Mouse (Mus musculus) gastrocnemius, postnatal 10 days (tissue): ENCODE measurements around the gene Scrt2. TPM values are rescaled to one million over a fixed set of nuclear protein-coding genes. Genes with fewer than 3 reads are reported as not detected.

Source experiments
- DNase-seq: peaks from one replicate; pipeline ENCODE4 v3.0.0; 2021; ENCODE audit warnings: mixed read lengths
- total RNA-seq, 2 experiments: library from RNA; stranded (reverse); gene quantifications; 2 replicates each; pipeline ENCODE4 v1.2.3; 2021

The Scrt2 gene
- total RNA-seq, 2 experiments from 2014 or later, result not detected

DNA sequence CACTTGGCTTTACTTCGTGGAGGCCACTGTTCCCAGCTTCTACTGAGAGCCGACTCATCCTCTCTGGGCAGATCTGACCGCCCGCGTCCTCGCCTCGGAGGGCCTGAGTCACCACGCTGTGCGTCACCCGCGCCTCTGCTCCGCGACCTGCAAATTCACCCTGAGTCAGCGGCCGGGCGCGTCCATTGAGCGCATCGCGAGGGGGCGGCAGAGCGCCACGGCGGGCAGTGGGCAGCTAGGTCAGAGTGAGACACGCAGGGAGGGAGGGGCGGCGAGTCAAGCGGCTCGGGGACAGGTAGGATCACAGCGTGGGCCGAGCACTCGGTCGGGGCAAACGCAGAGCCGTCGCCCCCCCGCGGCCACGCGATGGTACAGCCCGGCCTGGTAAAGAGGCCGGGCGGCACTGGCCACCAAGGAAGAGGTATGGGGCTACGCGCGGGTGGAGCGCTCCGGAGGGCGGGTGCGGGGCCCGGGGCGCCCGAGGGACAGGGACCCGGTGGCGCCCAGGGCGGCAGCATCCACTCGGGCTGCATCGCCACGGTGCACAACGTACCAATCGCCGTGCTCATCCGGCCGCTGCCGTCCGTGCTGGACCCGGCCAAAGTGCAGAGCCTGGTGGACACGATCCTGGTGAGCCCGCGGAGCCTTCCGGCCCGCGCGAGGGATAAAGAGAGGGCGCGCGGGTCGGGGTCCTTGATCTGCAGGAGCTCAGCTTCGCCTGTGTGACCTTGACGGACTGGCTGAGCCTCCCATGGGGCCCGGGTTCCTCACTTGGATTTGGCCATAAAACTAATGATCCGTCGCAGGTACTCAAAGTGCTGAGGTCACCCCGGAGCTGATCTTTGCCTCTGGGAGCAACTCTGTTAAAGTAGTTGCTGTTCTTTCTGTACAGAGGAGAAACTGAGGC, 24.2 kb downstream of the Scrt2 start, which contains the start of gene Srxn1:
Gene Srxn1 (plus strand): TSS at position 199 of the 907 bp plus-strand sequence.
- DNase-seq, result peak; percentile 86

DNA sequence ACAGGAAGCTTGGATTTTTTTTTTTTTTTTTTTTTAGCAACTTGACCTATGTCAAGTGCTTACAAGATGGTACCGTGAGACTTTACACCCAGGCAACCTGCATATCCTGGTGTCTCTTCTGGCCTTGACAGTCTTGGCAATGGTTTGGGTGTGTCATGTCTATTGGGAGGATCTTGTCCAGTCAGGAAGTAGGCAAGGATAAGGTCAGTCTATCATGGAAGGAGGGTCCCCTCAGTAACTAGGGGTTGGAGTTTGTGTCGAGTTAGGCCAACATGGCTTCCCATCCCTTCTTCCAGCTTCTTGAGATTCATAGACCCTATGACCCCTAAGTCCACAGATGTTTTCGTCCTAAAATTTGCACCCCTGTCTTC, 24.9 kb downstream of the Scrt2 start:
- no peak for DNase-seq

DNA sequence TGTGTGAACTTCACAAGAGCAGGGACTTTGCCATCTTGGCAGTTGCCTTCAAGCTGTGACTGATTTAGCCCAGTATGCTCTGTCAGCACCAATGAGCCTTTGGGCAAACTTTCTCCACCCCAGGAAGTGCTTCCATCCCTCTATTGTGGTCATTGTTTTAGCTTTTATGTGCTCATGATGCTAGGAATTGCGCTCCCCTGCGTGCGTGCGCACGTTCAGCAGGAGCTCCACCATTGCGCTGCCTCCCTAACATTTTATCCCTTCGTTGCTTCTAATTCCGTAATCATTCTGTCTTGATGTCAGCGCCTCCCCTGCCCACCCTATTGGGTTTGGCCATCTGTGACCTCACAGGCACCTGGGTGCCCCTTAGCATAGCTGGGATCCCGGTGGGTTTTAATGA, 25.3 kb downstream of the Scrt2 start:
- DNase-seq, result no peak

DNA sequence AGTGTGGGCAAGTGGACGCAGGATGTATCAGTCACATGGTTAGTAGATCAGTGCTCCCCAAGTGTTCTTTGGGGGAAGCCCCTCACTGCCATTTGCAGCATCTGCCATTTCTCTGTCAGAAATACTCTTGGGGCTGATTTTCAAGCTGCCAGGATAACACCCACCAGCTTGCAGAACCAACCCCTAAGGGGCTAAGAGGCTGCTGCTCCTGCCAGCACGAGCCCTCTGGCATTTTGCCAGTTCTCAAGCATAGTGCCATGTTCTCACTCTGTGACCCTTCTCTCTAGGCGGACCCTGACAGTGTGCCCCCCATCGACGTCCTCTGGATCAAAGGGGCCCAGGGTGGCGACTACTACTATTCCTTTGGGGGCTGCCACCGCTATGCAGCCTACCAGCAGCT, 27.4 kb downstream of the Scrt2 start:
- no peak for DNase-seq

DNA sequence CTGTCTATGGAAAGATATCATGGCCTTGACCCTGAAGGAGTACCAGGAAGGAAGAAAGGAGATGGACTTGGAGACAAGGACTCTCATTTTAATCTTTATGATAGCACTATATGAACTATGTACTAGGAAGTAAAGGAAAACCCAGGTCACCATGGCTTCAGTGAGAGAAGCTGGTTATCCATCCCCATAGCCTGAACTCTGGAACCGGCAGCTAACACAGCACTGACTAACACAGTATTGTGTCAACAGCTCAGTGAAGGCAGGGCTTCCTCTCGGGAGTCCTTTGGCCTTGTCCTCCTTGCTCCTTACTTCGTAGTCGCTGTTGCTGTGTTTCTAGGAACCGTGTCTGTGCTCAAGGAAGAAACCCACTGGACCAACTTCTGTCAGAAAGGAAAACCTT, 28.1 kb downstream of the Scrt2 start:
- DNase-seq, result no peak

DNA sequence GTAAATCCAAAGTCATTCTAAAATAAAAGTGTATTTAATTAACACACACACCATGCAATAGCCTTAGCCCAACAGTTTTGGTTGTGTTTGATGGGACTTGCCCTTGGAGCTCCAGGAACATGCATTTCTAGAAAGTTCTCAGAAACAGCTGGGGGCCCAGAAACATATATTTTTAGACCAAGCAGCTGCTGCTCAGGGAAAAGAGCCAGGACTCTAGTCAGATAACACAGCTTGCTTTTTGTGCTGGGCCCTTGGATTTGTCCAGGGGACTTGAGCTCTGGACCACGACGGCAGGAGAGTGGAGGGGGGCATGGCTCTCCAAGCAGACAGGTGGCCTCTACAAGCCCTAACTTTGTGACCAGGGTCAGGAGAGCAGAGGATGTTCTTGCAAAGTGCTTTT, 30.0 kb downstream of the Scrt2 start:
- no peak for DNase-seq

DNA sequence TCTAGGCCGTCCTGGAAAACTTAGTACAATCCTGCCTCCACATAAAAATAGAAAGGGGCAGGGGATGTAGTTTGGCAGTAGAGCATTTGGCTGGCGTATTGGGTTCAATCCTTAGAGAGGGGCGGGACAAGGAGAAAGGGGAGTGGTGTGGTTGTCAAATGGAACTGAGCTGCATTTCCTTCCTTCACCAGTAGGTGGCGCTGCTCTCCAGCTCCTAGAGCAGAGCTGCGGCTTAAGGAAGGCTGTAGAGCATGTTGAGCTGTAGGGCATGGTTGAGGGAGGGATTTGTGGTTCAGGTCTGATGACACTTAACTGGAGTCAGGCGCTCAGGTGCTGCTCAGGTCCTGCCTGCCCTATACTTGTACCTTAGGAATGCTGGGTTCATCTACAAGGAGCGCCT, 30.6 kb downstream of the Scrt2 start:
- DNase-seq, result peak; percentile 95

DNA sequence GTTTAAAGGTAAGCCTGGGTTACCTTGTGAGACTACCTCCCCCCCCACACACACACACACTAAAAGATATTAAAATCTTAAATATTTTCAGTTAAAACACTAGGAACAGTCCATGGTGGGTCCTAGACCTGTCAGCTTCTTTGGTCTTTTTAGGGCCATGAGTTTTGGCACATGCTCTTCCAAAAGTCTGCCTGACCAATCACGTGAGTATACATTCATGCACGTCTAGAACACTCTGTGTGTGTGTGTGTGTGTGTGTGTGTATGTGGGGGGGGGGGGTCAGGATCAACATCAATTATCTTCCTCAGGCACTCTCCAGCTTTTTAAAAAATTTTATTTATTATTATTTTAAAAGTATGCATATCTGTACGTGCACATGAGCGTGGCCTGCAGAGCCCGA, 31.2 kb downstream of the Scrt2 start:
- DNase-seq, result no peak

DNA sequence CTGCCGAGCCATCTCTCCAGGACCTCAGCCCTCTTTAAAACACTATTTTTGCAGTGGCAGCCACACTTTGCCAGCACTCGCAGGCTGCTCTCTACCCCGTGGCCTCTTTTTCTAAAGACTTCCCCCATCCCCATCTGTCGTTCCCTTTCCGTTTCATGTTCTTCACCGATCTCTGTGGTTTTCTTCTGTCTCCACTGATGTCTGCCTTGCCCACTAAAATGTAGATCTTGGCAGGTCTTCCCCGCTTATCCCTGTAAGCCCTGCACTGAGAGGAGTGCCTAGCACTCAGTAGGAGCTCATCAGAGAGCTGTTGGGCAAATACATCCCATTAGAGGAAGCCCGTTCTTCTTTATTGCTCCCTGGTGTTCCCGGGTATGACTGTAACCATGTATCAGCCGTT, 31.6 kb downstream of the Scrt2 start:
- no peak for DNase-seq

DNA sequence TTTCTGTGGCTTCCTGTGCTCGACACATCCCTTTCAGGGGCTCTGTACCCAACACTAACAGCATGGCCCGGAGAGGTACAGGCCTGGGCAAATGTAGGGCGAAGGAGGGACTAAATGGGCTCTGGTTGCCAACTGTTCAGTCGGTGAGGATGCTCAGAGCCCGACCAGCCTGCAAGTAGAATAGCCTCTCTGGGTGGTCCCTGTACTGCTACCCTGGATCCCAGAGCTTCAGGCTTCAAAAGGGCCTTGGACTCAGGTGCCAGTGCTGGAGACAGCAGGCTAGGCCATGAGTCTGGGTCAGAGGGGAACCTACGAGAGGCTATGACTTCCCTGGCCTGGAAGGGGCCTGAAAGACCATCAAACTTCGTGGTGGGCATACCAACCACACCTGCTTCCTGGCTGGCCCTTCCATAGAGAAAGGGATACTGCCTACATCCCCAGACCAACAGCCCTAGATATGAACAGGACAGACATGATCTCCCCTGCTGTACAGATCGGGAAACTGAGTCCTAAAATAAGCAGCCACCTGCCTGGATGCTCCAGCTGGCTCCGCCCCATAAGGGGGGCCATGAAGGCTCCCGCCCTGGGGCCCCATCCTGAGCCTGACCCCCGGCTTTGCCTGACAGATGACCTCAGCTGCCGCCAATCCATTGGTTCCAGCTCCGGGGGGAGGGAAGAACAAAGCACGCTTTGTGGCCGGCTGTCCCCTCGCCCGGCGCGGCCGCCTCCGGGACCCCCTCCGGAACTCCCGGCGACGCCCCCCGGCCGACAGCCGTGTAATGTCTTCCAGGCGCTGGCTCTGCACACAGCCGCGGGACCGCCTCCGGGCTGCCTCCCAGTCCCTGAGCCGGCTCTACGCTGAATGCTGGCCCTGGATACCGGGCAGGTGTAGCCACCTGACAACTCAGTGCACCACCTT, 33.0 kb downstream of the Scrt2 start:
- no peak for DNase-seq

DNA sequence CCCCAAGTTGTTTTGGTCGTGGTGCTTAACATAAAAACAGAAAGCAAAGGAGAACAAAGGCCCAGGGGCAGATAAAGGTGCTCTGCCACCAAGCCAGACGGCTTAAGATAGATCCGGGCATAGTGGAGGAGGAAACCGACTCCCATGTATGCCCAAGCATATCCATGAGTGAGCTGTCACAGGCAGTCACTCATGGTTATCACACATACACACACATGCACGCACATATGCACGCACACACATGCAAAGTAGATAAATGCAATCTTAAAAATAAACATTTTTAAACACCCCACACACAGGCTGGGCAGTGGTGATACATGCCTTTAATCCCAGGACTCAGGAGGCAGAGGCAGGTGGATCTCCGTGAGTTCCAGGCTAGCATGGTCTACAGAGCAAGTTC, 36.4 kb downstream of the Scrt2 start:
- DNase-seq, result no peak

DNA sequence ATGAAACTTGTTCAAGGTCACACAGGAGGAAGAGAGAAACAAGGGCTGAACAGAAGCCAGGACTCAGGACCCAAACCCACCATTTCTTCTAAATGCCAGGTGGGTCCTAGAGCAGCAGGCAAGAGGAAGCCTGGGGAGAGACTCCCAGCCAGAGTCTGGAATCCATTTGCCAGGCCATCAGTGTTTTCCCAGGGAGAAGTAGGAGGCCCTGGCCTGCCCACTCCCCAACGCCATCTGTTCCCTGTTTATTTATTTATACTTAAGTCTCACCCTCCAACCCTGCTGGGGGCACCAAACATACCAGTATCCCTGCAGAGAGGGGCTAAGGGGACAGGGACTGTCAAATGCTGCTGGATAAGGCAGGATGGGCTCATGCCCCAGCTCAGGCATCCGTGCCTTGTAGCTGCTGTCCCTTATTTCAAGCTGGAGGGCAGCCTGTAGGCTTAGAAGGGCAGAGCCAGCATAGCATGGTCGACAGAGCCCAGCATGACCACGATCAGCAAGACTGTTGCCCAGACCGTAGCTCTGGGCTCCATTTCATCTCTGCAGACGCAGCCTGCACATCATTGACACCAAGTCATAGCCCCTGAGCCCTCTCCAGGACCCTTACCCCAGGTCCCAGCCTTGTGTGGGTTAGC, 38.0 kb downstream of the Scrt2 start:
- DNase-seq, result no peak

DNA sequence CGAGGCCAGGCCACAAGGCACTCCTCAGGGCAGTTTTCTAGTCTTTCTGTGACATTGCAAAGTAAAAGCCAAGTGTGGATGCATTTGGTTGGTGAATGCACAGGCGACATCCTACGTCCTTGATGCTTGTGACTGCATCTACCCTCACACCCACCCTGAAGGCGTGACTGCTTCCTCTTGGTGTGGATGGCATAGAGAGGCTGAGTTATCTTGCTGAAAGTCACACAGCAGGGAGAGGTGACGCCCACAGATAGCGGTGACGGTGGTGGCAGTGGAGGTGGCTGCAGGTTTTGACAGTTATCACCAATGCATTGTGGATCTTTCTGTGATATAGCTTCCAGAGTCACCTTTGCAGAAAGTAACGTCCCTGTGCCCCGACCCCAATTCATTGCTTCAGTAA, 41.6 kb downstream of the Scrt2 start:
- no peak for DNase-seq

DNA sequence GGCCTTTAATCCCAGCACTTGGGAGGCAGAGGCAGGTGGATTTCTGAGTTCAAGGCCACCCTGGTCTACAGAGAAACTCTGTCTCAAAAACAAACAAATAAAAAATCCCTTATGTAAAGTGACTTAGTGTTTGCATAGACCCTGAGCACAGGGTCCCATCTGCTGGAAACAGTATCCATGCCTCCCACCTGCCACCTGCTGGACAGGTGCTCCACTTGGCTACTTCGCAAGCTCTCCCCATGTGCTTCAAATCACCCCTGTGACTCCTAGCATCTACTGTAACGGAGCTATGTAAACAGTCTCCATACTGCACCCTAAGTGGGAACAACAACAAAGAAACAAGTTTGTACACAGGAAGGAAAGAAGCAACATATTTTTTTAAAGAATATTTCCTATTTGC, 47.3 kb downstream of the Scrt2 start:
- no peak for DNase-seq

DNA sequence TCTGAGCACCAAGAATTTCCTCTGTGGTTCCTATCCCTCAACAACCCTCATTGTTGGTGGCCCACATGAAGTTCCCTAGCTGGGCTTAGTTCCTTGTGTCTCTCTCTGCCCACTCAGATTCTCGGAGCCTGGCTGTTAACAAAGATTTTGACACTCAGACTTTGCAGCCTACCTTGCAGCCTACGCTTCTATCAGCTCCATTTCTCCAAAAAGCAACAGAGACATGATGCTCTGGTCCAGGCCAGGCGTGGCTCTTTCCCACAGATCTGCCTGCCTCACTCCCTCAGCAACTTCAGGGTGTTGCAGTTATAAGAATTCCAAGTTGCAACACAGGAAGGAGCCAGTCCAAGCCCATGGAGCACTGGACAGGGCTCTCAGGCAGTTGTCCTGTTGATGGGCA, 48.4 kb downstream of the Scrt2 start:
- no peak for DNase-seq

DNA sequence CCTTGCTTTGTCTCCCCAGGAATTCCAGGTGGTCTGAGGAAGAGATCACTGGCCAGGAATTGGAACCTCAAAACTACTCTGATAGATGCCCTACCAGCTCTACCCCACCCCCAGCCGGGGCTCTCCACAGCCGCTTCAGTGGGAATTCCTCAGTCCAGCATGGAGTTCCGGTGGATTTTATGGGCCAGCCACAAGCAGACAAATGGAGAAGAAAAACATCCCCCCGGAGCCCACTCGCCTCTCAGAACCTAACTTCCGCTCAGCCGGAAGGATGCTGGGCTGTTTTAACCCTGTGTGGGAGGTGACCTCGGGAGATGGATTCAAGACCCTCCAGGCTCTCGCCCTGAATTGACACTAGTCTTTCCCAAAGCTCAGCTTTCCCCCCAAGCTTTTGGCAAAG, 50.7 kb downstream of the Scrt2 start:
- DNase-seq, result no peak

DNA sequence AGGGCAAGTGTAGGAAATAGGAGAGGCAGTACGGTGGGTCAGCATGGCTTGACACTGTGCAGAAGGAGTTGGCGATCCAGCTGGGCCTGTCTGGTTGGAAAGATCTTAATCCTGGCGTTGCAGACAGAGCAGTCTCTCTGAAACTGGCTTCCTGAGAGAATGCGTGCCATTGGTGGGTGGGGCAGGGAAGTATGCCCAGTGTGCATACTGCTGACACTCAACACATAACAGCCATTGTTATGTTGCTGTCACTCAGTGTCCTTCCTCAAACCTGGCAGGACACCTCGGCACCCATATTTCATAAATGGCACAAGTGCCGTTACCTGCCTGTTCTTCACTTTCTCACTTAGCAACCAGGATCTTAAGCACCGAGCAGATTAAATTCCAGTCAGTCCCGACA, 51.4 kb downstream of the Scrt2 start:
- no peak for DNase-seq

DNA sequence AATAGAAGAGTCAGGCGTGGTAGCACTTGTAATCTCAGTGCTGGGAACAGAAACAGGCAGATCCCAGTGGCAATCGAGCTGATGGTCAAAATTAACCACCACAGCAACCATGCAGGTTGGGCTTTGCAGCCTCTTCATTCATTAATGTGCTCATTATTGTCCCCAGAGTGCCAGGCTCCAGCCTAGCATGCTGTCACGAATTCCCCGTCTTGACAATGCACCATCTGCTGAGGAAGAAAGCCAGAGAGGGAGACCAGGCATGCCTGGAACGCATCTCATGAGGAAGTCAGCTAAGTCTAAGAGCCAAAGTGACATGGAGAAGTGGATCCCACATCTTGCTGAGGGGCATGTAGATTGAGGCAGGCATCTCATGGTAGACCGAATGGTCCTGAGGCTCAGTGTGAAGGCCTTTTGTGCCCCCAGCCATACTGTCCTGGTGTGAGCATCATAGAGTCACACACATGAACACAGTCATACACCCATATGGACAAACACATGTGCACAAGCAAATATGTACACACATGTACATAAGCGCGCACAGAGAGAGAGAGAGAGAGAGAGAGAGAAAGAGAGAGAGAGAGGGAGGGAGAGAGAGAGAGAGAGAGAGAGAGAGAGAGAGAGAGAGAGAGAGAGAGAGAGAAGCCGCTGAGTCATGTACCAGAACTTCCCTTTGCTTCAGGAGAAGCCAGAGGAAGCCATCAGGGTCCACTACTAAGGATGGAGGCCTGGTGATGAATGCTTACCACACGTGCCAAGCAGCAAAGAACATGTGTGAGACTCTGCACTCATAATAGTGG, 58.1 kb downstream of the Scrt2 start:
- no peak for DNase-seq

DNA sequence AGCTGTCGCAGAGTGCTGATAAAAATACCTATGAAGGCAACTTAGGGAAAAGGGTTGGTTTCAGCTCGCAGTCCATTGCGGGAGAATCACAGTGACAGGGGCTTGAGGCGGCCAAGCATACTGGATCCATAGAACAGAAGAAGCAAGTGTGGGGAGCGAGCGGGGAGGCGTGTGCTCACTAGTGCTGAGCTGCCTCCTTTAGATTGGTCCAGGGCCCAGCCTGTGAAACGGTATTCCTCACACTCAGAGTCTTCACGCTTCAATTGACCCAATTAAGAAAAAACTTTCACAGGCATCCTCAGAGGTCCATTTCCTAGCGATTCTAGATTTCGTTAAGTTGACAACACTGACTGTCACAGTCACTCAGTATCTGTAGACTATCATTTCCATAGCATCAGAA, 59.6 kb downstream of the Scrt2 start:
- no peak for DNase-seq

DNA sequence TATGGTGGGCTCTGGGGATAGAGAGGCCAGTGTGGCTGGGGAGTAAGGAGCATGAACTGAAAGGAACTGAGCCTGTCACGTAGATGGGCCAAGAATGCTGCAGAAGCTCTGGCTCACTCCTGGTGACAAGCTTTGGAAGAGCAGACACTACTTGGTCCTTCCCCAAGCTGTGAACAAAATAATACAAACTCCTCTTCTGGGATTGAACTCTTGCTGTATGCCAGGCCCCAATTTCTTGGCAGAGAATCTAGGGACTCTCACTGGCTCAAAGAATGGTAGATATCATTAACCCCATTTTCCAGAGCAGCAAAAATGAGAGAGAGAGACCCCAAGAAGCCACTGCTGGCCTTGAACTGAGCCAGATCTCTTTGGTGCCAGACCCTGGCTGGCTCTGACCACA, 60.2 kb downstream of the Scrt2 start:
- no peak for DNase-seq

DNA sequence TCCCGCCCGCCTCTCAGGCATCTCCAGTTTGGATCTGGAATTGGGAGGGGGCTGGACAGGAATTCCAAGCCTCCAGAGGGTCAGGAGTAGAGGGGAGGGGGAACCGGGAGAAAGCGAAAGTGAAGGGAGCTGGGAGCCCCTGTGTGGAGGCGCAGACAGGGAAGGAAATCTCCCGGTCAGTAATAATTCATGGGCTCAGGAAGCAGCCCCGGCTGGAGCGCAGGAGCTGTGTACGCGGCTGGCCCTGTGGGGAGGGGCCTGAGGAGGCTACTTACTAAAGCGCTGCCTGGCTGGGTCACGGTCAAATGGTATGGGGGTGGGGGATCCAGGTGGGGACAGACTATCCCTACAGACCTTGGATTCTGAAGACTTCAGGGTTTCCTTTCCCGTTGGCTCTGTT, 60.7 kb downstream of the Scrt2 start:
- peak; percentile 29 for DNase-seq

DNA sequence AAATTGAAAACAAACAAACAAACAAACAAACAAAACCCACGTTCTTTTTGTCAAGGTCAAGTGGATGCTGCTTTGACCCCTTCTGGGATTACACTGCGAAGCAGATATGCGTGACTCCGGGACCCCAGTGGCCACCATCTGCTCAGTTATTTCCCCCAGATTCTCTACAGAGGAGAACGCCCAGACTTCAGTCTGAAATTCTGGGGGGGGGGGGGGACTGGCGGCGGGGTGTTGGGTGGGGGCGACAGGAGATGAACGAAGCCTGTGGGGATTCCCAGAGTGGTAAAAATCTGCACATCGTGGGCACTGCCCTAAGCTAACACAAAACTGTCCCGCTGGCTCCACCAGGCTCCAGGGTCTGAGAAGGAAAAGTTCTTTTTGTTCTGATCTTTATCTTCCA, 61.2 kb downstream of the Scrt2 start:
- no peak for DNase-seq
